Mouse (Mus musculus) gastrocnemius, postnatal 25 days (tissue): ENCODE results near the gene Nudt2. TPM values are rescaled to one million over a fixed set of nuclear protein-coding genes. Genes with fewer than 3 reads are reported as not detected.
A peak's percentile ranks its signal among the peaks of the same experiment; 100 is the strongest.
"Not testable (repeated sequence)": the region's sequence is repeated elsewhere in the genome, so short reads cannot be mapped to it uniquely, and the experiment has no call there.

Source experiments
- DNase-seq: peaks from one replicate; pipeline ENCODE4 v3.0.0; 2022
- long read RNA-seq, 2 experiments: library from polyadenylated mRNA; stranded (forward); transcript quantifications; one replicate each; pipeline ENCODE4 v2.0.0; 2021
- total RNA-seq, 2 experiments: library from RNA; stranded (reverse); gene quantifications; 1 replicate in 1 of 2; 2 replicates in 1 of 2; pipeline ENCODE4 v1.2.3; 2021

Gene Nudt2
- total RNA-seq, result 10 to 100 TPM; 17.3 to 20.5 TPM
- long read RNA-seq, experiment 1, transcript Nudt2-201 (3 exons, 845 nt), result major isoform, 25 of 28 reads
- long read RNA-seq, experiment 1, partial matches to known transcripts, result 2 of 28 reads
- long read RNA-seq, experiment 1, other reads (novel, unspliced or antisense), result 1 of 28 reads
- long read RNA-seq, experiment 2, transcript Nudt2-201 (3 exons, 845 nt), result major isoform, 16 of 22 reads
- long read RNA-seq, experiment 2, partial matches to known transcripts, result 3 of 22 reads
- long read RNA-seq, experiment 2, other reads (novel, unspliced or antisense), result 3 of 22 reads

DNA sequence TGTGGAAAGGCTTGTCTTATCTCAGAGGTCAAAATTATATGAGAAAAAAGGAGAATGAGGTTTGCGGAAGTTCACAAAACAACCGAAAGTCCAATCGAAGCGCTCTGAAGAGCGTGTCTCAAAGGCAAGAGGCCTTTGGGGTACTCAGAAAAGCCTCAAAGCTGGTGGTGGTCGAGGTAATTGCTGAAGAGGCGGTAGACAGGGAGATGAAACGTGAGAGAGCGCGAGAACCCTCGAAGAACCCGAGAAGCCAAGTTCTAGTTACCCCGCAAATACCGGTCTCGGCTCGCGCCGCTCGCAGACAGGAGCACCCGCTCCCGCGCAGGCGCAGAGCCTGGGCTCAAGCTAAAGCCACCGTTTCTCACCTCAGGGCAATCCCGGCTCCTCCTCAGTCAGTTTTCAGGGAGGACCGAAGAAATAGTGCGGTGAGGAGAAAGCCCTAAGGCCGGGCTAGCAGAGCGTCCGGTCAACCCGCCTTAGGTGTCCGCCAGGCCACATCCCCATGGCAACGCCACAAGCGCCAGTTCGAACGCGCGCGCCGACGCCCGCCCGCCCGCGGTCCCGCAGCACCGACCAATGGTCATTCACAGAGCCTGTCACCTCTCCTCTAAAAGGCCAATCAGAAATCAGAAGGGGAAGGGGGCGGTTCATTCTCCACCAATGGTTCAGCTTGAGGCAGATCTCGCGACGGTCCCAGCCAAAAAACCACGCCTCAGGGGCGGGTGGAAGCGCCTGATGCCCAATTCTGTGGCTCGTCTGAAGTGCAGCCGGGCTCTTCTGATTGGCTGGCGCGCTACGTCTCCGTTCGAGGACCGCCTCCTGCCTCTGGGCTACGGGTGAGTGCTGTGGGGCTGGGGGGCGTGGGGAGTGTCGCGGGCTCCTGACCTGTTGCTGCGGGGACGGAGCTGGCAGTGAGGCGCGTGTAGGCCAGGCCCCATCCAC, at the start of gene Nudt2, which contains the start of gene Kif24:
TSS of gene Nudt2 (plus strand) at position 807 of the 942 bp plus-strand sequence.
TSS of gene Kif24 (minus strand) at position 543 of the 942 bp plus-strand sequence.
- DNase-seq, result peak; percentile 99

GRCm38 (mm10) chr4:41416966-41417365, 48.0 kb upstream of the Nudt2 start:
- DNase-seq, result no peak

GRCm38 (mm10) chr4:41438931-41439330, 26.0 kb upstream of the Nudt2 start:
- DNase-seq, result no peak

DNA sequence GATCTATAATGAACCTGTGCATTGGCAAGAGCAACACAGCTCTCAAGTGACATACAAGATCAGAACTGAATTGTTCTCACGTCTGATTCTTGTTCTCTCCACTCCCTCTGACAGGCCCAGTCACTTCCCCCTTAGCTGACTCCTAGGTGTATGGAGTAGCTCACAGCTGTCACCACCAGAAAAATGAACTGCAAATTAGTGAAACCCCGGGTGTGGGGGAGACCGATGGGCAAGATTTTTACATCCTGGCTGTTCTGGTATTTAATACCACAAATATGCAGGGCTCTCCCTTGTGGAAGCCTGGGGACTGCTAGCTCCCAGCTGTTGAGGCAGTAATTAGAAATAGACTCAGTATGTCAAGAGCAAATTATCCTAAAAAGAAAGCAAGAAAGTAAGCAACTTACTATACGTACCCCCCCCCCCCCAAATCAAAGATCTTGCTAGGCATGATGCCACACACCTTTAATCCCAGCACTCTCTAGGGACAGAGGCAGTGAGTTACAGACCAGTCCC, 22.1 kb upstream of the Nudt2 start:
- no peak for DNase-seq

DNA sequence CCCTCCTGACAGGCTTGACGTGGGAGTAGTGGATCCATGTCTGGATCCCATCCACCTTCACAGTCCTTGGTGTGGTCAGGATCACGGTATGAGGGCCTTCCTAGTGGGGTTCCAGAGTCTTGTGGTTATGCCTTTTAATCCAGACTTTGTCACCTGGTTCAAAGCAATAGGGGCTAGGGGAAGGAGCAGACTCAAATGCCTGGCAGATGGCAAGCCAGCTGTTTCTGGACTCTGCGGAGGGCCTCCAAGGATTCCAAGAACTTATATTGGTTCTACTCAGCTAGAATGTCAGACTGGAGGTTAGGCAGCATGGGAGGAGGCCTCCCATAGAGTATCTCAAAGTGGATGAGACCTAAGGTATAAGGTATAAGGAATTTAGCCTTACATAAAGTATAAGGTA, 17.4 kb upstream of the Nudt2 start:
- DNase-seq, result no peak

DNA sequence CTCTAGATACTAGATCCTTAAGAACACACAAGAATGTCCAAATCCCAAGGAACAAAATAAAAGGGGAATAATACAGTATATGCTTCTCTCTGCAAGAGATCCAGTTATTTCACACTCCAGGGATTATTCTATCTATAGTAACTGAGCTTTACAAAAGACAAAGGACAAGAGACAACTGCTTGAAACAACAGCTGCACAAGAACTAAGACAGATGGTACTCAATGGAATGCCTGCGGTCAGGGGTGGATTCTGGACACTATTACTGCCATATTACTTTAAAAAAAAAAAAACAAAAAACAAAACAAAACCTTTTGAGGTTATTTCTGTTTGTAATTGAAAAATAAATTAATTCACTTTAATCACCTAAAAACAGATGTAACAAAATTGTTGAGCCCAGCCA, 4.3 kb upstream of the Nudt2 start:
- no peak for DNase-seq

GRCm38 (mm10) chr4:41463051-41463738, 1.8 kb upstream of the Nudt2 start:
- DNase-seq, result not testable (repeated sequence)

- DNase-seq, result no peak
Measured at GRCm38 (mm10) chr4:41465287-41465665, 325 bp downstream of the Nudt2 start.

DNA sequence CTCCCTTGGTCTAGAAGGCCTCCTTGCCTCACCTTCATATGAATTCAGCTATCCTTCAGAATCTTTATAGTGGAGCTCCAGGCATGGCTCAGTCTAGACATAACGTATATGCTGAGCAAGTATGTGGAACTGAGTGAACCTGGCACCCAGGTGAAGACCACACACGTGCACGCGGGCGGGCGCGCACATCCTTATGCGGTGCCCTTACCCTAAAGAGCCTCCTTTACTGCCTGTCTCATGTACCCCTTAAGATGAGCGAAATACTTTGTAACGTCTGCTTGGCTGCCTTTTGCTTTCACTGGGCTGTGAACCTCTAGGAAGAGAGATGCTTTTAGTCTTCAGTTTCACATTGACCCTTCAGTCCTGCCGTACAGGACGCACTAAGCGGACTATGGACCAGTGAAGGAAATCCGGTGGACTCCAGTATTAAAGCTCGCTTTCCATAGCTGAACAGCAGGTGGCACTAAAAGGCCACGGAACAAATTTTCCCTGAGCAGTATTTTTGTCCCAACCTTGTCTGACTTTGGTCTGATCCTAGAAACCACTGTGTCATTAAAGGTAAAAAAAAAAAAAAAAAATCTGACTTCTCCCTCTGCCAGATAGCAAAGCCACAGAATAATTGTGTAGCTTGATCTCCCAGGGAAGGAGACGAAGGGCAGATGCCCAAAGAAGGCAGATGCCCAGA, 3.6 kb downstream of the Nudt2 start:
- peak; percentile 35 for DNase-seq

- no peak for DNase-seq
Measured at GRCm38 (mm10) chr4:41469199-41469598, 4.2 kb downstream of the Nudt2 start.

DNA sequence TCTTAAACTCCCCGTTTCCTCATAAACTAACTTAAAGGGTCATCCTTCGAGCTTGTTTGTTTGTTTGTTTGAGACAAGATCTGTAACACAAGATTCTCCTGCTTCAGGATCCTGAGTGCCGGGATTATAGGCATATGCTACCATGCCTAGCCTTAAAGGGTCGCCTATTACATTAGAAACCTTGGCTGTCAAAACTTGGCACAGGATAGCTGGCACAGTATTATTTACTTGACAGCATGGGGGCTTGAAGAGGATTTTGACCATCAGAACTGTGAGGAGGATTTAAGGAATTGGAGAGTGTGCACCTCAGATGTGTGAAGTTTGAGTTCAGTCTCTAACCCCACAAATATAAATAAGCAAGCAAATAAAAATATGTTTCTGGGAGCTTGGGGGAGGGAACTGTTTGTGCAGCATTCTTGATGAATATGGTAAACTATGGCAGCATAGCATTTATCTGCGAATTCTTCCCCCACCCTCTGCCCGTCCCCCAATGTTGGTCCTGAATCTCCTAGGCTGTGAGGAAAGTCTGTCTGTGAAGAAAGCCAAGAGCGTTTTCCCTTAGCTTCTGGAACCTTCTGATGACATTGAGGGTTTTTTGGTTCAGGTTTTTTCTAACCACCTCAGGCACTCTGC, 5.2 kb downstream of the Nudt2 start:
- DNase-seq, result no peak

GRCm38 (mm10) chr4:41470684-41471383, 5.9 kb downstream of the Nudt2 start:
- no peak for DNase-seq

GRCm38 (mm10) chr4:41471384-41471689, 6.4 kb downstream of the Nudt2 start:
- DNase-seq, result no peak

DNA sequence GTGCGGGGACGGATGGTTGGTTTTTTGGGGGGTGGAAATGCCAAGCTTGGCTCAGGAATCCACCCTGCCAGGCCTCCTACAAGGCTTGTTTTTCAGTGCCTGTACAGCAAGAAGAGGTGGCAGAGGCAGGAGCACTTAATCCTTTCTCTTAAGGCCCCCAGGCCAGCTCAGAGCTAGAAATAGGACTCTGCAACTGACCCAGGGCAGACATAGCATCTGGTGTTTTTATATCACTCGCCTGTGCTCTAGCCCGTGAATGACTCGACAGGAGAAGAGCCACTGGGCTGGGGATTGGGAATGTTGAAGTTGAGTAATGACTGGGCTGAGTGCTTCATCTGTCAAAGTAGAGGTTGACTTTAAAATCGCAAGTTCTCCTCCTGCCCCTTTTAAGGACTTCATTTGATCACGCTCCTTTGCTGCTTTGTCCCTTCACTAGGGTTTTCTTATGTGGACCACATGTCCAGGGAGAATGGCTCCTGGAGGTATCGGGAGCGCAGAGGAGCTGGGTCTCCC, 12.8 kb downstream of the Nudt2 start:
- DNase-seq, result peak; percentile 41

- no peak for DNase-seq
Measured at GRCm38 (mm10) chr4:41478751-41479455, 14.0 kb downstream of the Nudt2 start.

GRCm38 (mm10) chr4:41479456-41479804, 14.5 kb downstream of the Nudt2 start:
- DNase-seq, result peak; percentile 37

GRCm38 (mm10) chr4:41480254-41480653, 15.3 kb downstream of the Nudt2 start:
- peak; percentile 88 for DNase-seq

DNA sequence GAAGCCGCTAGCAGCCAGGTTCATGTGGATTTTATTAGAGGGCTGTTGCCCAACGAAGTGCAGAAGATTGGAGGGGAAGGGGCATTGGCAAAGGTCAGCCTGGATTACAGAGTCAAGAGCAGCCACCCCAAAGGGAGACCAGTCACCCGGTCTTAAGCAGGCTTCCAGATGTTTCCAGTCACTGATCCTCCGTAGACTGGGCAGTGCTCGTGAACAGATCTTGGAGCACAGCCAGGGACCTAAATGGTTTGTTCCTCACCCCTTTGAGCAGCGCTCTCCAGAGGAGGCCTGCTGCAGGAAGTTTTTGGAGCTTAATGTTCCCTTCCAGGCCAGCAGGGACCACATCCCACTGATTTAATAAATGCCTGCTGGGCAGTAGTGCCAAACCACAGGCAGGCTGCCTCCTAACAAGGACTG, 16.7 kb downstream of the Nudt2 start:
- DNase-seq, result peak; percentile 83

DNA sequence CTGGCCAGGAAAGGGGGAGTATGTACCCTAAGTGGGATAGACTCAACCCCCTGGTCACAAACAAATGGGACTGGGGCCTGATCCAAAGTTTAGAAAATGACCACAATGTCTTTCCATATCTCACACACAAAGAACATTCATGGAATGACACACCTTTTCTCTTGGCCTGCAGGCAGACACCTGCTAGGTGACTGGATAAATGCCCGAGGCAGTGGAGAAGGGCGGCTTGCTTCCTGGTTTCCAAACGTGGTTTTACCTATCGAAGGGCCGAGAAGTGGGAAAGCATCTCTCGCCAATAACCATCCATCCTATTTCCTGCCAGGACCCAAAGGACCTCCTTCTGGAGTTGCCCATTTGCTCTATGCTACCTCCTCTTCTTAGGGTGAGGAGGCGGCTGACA, 28.0 kb downstream of the Nudt2 start:
- no peak for DNase-seq
